ENCODE assay signal across 26 mouse cellular contexts in the genomic region with DNA sequence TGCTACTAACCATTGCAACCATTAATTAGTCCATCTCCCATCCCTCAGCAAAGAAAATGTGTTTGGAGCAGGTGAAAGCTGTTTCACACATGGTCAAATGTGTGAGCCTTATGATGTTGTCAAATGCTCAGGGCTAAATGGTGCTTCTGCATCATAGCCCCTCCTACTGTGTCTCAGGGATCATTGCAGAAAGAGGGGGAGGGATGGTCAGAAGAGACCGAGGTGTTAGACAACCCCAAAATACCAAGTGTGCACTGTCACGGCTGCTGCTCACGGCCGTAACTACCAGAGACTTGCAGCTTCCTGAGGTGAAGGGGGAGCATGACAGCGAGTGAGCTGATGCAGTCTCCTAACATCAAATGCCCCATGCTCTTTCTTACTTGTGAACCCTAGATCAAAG. TPM values are rescaled to one million over a fixed set of nuclear protein-coding genes. Genes with fewer than 3 reads are reported as not detected.
"Had no signal": no experiment of that assay in that cellular context is flagged by ENCODE, and none has a peak within 500 bp of the region (broad histone marks: within the 10 kb centered on the region; RNA-seq: fewer than 3 reads in every experiment).

No protein-coding gene starts in this region.

- H3K36me3 ChIP-seq: midbrain, embryonic 10.5 days; midbrain, embryonic 12.5 days; neural tube, embryonic 12.5 days; stomach, embryonic 15.5 days had no signal

- H3K9ac ChIP-seq: lung, embryonic 14.5 days; midbrain, embryonic 12.5 days; neural tube, embryonic 12.5 days; stomach, embryonic 15.5 days had no signal

- H3K27ac ChIP-seq: midbrain, embryonic 10.5 days; midbrain, embryonic 12.5 days; neural tube, embryonic 12.5 days; stomach, embryonic 15.5 days; stomach, postnatal 0 days had no signal

- H3K9me3 ChIP-seq: midbrain, embryonic 10.5 days; midbrain, embryonic 12.5 days; neural tube, embryonic 12.5 days; stomach, embryonic 15.5 days had no signal

- H3K4me3 ChIP-seq: midbrain, embryonic 10.5 days; midbrain, embryonic 12.5 days; myocyte; neural tube, embryonic 12.5 days; stomach, embryonic 15.5 days had no signal

- H3K4me1 ChIP-seq: midbrain, embryonic 10.5 days; midbrain, embryonic 12.5 days; neural tube, embryonic 12.5 days; stomach, embryonic 15.5 days had no signal

- DNase-seq: lung, adult 18-20 months; lung, embryonic 14.5 days; lung, postnatal 10 days; lung, postnatal 4 days; midbrain, embryonic 14.5 days; right cerebral cortex, postnatal 25 days; right cerebral cortex, postnatal 4 days; spleen, adult 18-20 months; thymus, adult 2 months; thymus, postnatal 25 days; thymus, postnatal 4 days had no signal

- ATAC-seq: midbrain, embryonic 16.5 days had no signal

- H3K27me3 ChIP-seq: midbrain, embryonic 12.5 days; neural tube, embryonic 12.5 days; stomach, embryonic 15.5 days had no signal

- H3K4me2 ChIP-seq: lung, embryonic 14.5 days; midbrain, embryonic 12.5 days; neural tube, embryonic 12.5 days; stomach, embryonic 15.5 days had no signal

RNA-seq across cellular contexts. Expression of a gene that starts 50.8 kb away (rescaled TPM):
- total RNA-seq: megakaryocyte, adult 5-6 weeks; megakaryocyte-erythroid progenitor cell, adult 5-6 weeks had no signal
- polyA plus RNA-seq: liver, embryonic 16.5 days; lung, embryonic 14.5 days; lung, embryonic 16.5 days; midbrain, embryonic 10.5 days; midbrain, embryonic 12.5 days; midbrain, embryonic 14.5 days; midbrain, embryonic 16.5 days; myocyte; neural tube, embryonic 12.5 days; neural tube, embryonic 14.5 days; small intestine, adult 2 months; stomach, embryonic 15.5 days; stomach, postnatal 0 days; testis, adult 2 months; thymus, adult 2 months; urinary bladder, adult 2 months had no signal

RNA-seq across cellular contexts. Expression of a gene that starts 58.4 kb away (rescaled TPM):
- total RNA-seq: megakaryocyte-erythroid progenitor cell, adult 5-6 weeks had no signal
- polyA plus RNA-seq: midbrain, embryonic 14.5 days; midbrain, embryonic 16.5 days; myocyte; neural tube, embryonic 12.5 days; small intestine, adult 2 months; thymus, adult 2 months had no signal
